Mouse (Mus musculus) MEL (cell line): ENCODE results near the gene Arhgap20. TPM values are rescaled to one million over a fixed set of nuclear protein-coding genes. Genes with fewer than 3 reads are reported as not detected.

ENCODE experiments used
- DNase-seq: peaks from one replicate; pipeline ENCODE4 v3.0.0; 2011; ENCODE audit warnings: low read depth, low spot score
- H3K27ac ChIP-seq: 2 replicates; pipeline ENCODE4 v1.5.1; 2012; ENCODE audit warnings: low read depth, mild to moderate bottlenecking, control low read depth, low read length, moderate library complexity; ENCODE audit not compliant: control insufficient read depth
- H3K27me3 ChIP-seq, 2 experiments: fragments of 150-350 bp in 1 of 2; sonication (generic) in 1 of 2; 2 replicates each; pipeline ENCODE4 v1.6.1; 2012; ENCODE audit warnings: low read length in 2 of 2, mild to moderate bottlenecking in 2 of 2, improper control_type of control experiment in 1 of 2, moderate library complexity in 1 of 2; ENCODE audit not compliant: insufficient read depth in 2 of 2, control insufficient read depth in 1 of 2
- H3K36me3 ChIP-seq, 2 experiments: 2 replicates each; pipeline ENCODE4 v1.6.1; 2012 to 2014; ENCODE audit warnings: low read length in 2 of 2, improper control_type of control experiment in 1 of 2, inconsistent platforms in 1 of 2, mild to moderate bottlenecking in 1 of 2; ENCODE audit not compliant: insufficient read depth in 2 of 2, control insufficient read depth in 1 of 2
- H3K4me1 ChIP-seq, 2 experiments: fragments of 150-350 bp in 1 of 2; sonication (generic) in 1 of 2; 2 replicates each; pipeline ENCODE4 v1.6.1; 2012; ENCODE audit warnings: low read length in 2 of 2, improper control_type of control experiment in 1 of 2, mild to moderate bottlenecking in 1 of 2; ENCODE audit not compliant: insufficient read depth in 2 of 2, control insufficient read depth in 1 of 2
- H3K4me3 ChIP-seq, 2 experiments: fragments of 150-350 bp in 1 of 2; sonication (generic) in 1 of 2; 2 replicates each; pipeline ENCODE4 v1.5.1; 2012; ENCODE audit warnings: low read depth in 2 of 2, low read length in 2 of 2, mild to moderate bottlenecking in 2 of 2, moderate library complexity in 2 of 2, control low read depth in 1 of 2, improper control_type of control experiment in 1 of 2; ENCODE audit not compliant: control insufficient read depth in 1 of 2, insufficient read depth in 1 of 2
- H3K79me2 ChIP-seq: 2 replicates; pipeline ENCODE4 v1.6.1; 2012; ENCODE audit warnings: mild to moderate bottlenecking, low read length, moderate library complexity; ENCODE audit not compliant: control insufficient read depth, poor library complexity, insufficient read depth
- H3K9ac ChIP-seq: 2 replicates; pipeline ENCODE4 v1.6.1; 2012; ENCODE audit warnings: low read depth, mild to moderate bottlenecking, control low read depth, low read length, moderate library complexity; ENCODE audit not compliant: control insufficient read depth, poor library complexity, severe bottlenecking
- H3K9me3 ChIP-seq: fragments of 150-350 bp; sonication (generic); replicated peaks from 2 replicates; pipeline ENCODE4 v1.6.1; 2012; ENCODE audit warnings: mild to moderate bottlenecking, low read length, improper control_type of control experiment, moderate library complexity; ENCODE audit not compliant: insufficient read depth
- CHD1 ChIP-seq: IDR thresholded peaks from 2 replicates; pipeline ENCODE4 v1.6.1; 2012; ENCODE audit warnings: low read depth, mild to moderate bottlenecking, inconsistent platforms, low read length, improper control_type of control experiment
- E2F4 ChIP-seq: IDR thresholded peaks from 2 replicates; pipeline ENCODE4 v1.6.1; 2011; ENCODE audit warnings: low read depth, low read length, improper control_type of control experiment, borderline replicate concordance
- ELF1 ChIP-seq: IDR thresholded peaks from 2 replicates; pipeline ENCODE4 v1.6.1; 2014; ENCODE audit warnings: low read depth, mild to moderate bottlenecking, inconsistent platforms, low read length, improper control_type of control experiment, moderate library complexity
- EP300 ChIP-seq, 2 experiments: IDR thresholded peaks; 2 replicates each; pipeline ENCODE4 v1.6.1; 2011; ENCODE audit warnings: improper control_type of control experiment in 2 of 2, low read length in 2 of 2, low read depth in 1 of 2, mild to moderate bottlenecking in 1 of 2
- GABPA ChIP-seq: IDR thresholded peaks from 2 replicates; pipeline ENCODE4 v1.6.1; 2012; ENCODE audit warnings: low read depth, mild to moderate bottlenecking, inconsistent platforms, low read length, improper control_type of control experiment, moderate library complexity
- JUND ChIP-seq: IDR thresholded peaks from 2 replicates; pipeline ENCODE4 v1.6.1; 2011; ENCODE audit warnings: low read depth, mild to moderate bottlenecking, improper control_type of control experiment, low read length
- KAT2A ChIP-seq: conservative IDR thresholded peaks from 2 replicates; pipeline ENCODE4 v1.6.1; 2012; ENCODE audit warnings: low read depth, low read length, improper control_type of control experiment, inconsistent platforms
- MAX ChIP-seq: IDR thresholded peaks from 2 replicates; pipeline ENCODE4 v1.6.1; 2011; ENCODE audit warnings: low read length, improper control_type of control experiment
- MXI1 ChIP-seq: IDR thresholded peaks from 2 replicates; pipeline ENCODE4 v1.6.1; 2011; ENCODE audit warnings: mild to moderate bottlenecking, low read depth, low read length, improper control_type of control experiment
- MYC ChIP-seq: IDR thresholded peaks from 2 replicates; pipeline ENCODE4 v1.6.1; 2011; ENCODE audit warnings: low read depth, mild to moderate bottlenecking, low read length, improper control_type of control experiment, moderate library complexity
- NRF1 ChIP-seq: IDR thresholded peaks from 2 replicates; pipeline ENCODE4 v1.6.1; 2014; ENCODE audit warnings: low read depth, mild to moderate bottlenecking, inconsistent platforms, low read length, improper control_type of control experiment, moderate library complexity; ENCODE audit not compliant: poor library complexity, insufficient read depth, severe bottlenecking
- POLR2AphosphoS5 ChIP-seq: IDR thresholded peaks from 2 replicates; pipeline ENCODE4 v1.6.1; 2012; ENCODE audit warnings: low read depth, borderline replicate concordance, mild to moderate bottlenecking, inconsistent platforms, low read length, moderate library complexity, mixed read lengths
- SMC3 ChIP-seq: IDR thresholded peaks from 2 replicates; pipeline ENCODE4 v1.6.1; 2011; ENCODE audit warnings: low read depth, low read length, improper control_type of control experiment
- UBTF ChIP-seq: IDR thresholded peaks from 2 replicates; pipeline ENCODE4 v1.6.1; 2012; ENCODE audit warnings: low read depth, mild to moderate bottlenecking, inconsistent platforms, low read length, improper control_type of control experiment, moderate library complexity, borderline replicate concordance; ENCODE audit not compliant: insufficient read depth
- ZKSCAN1 ChIP-seq: IDR thresholded peaks from 2 replicates; pipeline ENCODE4 v1.6.1; 2012; ENCODE audit warnings: low read depth, mild to moderate bottlenecking, inconsistent platforms, low read length, improper control_type of control experiment, moderate library complexity
- polyA plus RNA-seq, 2 experiments: library from polyadenylated mRNA; stranded (reverse) in 1 of 2; unstranded in 1 of 2; fragments of >175 nt in 1 of 2; fragments of >200 nt in 1 of 2; gene quantifications; 2 replicates each; pipeline versions ENCODE4 v1.2.1 to v1.2.4; 2012; ENCODE audit warnings: low replicate concordance in 2 of 2, low read depth in 1 of 2; ENCODE audit not compliant: insufficient read length in 2 of 2, insufficient read depth in 1 of 2, missing spikeins in 1 of 2
- total RNA-seq: library from RNA; depleted of rRNA; stranded (reverse); fragments of 300-350 nt; gene quantifications from 2 replicates; pipeline ENCODE4 v1.2.3, GENCODE M21; 2012

Arhgap20 gene
- total and polyA plus RNA-seq, 3 experiments = not detected

DNA sequence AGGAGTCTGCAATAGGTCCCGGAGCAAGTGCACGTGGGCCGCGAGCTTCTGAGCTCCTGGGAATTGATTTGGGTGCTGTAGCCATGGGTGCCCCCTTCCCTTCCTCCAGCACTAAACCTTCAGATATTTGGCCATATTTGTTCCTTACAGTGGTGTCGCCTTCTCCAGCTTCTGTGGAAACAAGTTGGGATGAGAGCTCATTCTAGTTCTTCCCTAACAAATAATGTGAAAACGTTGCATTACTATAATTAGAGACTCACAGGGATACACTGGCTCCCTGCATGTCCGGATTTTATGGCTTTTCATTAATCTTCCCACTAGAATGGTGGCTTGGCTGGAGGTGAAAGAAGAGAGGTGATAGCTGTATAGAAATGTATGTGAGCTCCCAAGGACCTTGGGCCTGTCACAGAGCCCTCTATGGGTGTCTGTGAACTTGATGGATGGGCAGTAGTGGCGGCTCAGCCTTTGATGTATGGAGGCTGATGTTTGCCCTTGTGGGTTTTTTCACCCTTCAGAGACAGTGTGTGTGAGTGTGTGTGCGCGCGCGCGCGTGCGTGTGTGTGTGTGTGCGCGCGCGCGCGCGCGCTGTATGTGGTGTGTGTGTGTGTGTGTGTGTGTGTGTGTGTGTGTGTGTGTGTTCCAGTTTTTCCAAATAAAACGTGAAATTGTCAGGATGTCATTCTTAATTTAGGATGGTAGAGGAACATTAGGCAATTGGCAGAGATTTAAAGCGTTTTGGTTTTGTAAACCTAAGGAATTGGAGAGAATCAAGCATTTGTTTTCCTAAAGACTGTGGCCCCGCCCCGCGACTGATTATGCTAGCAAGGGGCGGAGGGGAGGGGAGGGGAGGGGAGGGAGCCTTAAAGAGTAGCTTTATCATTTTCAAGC lies 1.3 kb downstream of the Arhgap20 start:
- H3K36me3 ChIP-seq = no peaks in the 10 kb centered on the region
- H3K9me3 ChIP-seq = no peaks in the 10 kb centered on the region
- no peaks in the 10 kb centered on the region for H3K27me3 ChIP-seq
- DNase-seq = no peak
- no peaks in the 10 kb centered on the region for H3K79me2 ChIP-seq
- TF ChIP-seq ELF1 = no peak
- TF ChIP-seq MAX = no peak
- TF ChIP-seq MXI1 = no peak
- no peak for TF ChIP-seq E2F4
- TF ChIP-seq MYC = no peak
- TF ChIP-seq, all 39 proteins: peak for 0
- Histone ChIP-seq H3K4me1 (no peaks in the 10 kb centered on the region), H3K4me3 (no peak overlapping the region), H3K9ac (no peak overlapping the region), H3K27ac (no peak overlapping the region)

DNA sequence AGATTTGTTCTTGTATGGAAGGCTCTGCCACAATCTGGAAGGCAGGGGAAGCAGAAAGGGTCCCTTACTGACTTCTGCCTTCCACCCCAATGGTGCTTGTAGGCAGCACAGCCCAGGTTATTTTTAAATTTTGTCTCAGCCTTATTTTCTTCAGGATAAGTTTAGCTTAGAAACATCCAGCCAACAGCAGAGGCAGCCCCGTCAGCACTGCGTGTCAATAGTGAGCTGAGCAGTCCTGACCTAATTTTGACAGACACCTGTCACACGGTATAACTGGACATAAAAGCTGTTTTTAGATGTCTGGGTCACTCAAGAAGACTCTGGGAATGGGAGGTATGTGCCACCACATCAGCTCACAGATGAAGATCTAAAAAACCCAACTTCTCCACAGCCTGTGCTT lies 9.1 kb downstream of the Arhgap20 start:
- Histone ChIP-seq H3K79me2 (no peaks in the 10 kb centered on the region), H3K4me3 (no peak overlapping the region), H3K9me3 (no peaks in the 10 kb centered on the region), H3K4me1 (no peaks in the 10 kb centered on the region), H3K36me3 (no peaks in the 10 kb centered on the region), H3K27me3 (no peaks in the 10 kb centered on the region), H3K9ac (no peak overlapping the region), H3K27ac (no peak overlapping the region)
- DNase-seq = no peak
- TF ChIP-seq POLR2AphosphoS5 (no peak), SMC3 (no peak), ELF1 (no peak), EP300 (IDR thresholded peaks at IDR 0.05; ENCODE audit: low read depth in 1 of 2, low read length in 2 of 2) (no peak), CHD1 (no peak), JUND (no peak), GABPA (no peak), KAT2A (no peak), UBTF (no peak), MYC (no peak), NRF1 (no peak), ZKSCAN1 (no peak), MAX (no peak)
- TF ChIP-seq, all 39 proteins: peak for 0
